Mouse (Mus musculus) heart, adult 18-20 months (tissue): ENCODE data around the gene Cachd1. TPM values are rescaled to one million over a fixed set of nuclear protein-coding genes. Genes with fewer than 3 reads are reported as not detected.

Experiments
- DNase-seq, 2 experiments: peaks; one replicate each; pipeline ENCODE4 v3.0.0; 2021 to 2022; ENCODE audit warnings: mixed read lengths in 1 of 2
- total RNA-seq, 2 experiments: library from RNA; stranded (reverse); gene quantifications; 2 replicates each; pipeline ENCODE4 v1.2.3; 2021

Gene Cachd1
- total RNA-seq, 2 experiments from 2014 or later = 2.9 to 4.3 TPM

DNA sequence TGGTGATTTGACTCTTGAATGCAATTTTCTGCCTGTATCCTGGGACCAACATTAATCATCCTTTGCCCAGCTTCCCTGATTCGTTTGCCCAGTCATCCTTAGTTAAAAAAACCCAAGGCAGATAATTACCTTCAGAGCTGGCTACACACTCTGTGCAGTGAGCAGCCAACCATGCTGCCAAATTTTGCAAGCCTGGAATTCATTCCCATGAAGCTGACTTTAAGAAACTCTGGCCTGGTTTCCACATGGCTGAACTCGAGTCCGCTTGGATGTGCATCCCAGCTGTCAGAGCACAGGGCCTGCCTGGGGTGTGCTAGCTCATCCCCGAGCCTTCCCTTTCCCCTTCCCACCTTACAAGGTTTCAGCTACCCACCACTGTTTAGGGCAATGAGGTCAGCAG lies 214.5 kb downstream of the Cachd1 start:
- peak in 1 of 2 experiments; percentile 48 for DNase-seq

DNA sequence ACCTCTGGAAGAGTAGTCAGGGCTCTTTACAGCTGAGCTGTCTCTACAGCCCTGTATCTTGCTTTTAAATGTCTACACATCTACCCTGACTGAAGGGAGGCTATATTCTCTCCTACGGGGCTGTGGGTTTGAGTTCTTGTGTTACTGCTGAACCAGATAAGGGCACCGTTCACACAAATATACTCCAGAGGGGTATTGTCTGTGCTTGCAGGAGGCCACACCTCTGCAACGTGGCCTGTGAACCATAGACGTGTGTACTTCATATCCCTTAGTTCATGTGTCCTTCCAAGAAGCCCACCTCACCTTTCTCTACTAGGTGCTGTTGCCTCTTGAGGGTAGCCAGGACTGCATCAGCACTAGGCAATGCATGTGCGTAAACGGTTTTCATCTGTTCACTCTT lies 215.6 kb downstream of the Cachd1 start:
- DNase-seq = no peak

DNA sequence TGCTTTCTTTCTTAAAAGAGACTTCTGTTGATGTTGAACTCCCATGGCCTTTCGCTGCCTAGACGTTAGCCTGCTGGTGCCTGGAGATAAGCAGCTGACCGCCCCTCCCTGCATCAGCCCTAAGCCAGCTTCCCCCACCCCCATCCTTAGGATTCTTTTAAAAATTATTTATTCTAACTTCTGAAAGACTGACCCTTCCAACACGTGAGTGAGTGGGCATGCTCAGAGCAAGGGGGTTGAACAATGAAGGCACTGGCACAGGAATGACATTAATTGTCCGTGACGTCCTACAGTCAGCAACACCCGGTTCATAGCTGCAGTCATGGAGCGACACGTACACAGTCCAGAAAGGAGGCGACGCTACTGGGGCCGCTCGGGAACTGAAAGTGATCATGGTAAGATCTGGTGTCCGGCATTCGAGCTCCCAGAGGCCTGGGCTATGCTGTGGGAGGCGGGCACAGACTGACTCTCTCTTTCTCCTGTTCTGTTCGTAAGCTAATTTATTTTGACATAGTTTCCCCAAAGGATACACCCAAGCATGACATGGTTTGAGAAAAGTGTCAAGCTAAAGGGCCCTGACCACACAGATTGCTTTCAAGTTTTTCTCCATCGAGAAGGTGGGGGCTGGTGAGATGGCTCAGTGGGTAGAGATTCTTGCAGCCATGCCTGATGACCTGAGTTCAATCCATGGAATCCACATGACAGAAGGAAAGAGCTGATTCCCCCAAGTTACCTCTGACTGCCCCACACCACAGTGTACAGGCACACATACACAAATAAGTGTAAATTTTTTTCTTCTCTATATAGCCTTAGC lies 218.2 kb downstream of the Cachd1 start:
- DNase-seq = no peak

DNA sequence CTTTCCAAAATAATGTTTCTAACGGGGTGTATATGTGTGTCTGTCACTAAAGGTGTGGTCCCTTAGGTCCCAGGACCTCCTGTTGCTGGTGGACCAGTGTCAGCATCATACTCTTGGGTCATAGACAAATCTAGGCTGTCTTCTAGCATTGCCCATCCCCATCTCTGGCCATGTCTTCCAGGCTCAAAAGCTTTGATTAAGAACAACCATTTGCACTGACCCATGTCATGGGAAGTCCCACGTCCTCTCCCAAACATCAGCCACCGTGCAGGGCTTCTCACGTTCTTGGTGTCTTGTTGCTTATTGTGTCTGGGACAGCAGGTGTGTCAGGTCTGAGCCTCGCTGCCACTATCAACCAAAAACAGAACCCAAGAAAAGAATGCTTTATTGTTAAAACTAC lies 219.1 kb downstream of the Cachd1 start:
- no peak for DNase-seq

DNA sequence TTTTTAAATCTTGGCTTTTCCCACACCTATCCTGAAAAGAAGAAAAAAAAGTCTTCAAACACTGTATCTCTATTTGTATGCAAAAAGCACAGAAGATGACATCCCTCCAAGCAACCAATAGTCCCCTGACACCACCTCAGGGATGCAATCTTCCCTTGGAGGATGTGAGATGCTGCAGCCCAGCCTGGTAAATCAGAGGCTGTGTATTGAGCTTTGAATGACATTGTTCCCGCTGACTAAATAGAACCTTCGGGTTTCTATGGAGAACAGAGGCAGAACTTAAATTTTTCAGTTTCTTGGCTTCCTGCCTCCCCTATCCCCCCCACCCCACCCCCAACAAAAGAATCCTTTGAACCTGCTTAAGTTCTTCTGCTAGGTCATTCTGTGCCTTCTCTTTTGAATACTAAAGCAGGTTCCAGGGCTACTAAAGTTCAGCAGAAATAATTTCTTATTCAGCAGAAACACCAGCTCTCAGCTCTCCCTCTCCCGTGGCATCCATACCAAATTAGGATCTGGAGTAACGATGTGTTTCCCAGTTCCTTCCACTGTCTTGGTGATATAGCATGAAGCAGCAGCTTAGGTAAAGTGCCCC lies 219.7 kb downstream of the Cachd1 start:
- DNase-seq = no peak

DNA sequence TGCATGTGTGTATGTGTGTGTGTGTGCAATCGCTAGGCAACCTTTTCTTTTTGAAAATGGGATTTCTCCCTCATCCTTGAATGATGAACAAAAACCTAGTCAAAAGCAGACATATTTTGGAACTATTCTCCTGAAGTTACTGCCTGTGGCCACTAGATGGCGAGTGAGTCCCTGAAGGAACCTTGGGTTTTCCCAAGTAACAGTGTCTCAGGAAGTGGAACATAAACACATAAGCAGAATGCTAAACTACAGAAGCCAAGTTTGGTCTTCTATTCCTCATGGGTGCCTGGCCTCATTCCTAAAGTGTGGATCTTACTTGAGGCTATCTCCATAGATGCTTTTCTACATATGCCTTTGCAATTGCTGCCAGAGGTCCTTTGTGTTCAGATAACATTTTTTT lies 221.7 kb downstream of the Cachd1 start:
- DNase-seq = peak; percentile 25 to 72

DNA sequence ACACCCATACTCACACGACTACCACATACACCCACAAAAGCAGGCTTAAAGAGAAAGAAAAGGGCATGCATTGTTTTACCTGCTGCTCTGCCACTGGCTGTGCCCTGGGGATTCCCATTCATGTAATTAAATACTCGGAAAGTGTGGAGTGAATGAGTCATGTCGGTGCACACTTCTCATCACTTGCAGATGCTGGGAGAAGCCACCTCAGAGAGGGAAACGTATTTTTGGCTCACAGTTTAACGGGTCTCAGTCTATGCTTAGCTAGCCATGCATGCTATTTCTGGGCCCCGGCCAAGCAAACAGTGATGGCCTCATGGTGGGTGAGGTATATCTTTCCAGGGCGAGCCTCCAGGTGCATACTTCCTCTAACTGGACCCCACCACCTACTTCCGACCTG lies 222.4 kb downstream of the Cachd1 start:
- DNase-seq = no peak

DNA sequence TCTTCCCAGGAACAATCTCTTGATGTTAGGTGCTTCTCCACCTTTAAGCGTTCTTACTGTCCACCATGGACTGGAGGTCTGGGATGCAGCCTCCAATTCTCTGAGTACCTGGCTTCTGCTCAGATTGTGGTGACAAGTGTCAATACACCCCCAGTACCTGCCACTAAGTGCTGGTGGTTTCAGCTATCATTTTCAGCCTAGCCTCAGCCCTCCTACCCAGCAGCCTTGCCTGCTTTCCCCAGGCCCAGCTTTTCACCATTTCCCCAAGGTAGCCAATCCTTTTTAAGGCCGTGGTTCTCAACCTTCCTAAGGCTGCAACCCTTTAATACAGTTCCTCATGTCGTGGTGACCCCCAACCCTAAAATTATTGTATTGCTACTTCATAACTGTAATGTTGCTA lies 224.1 kb downstream of the Cachd1 start:
- no peak for DNase-seq

DNA sequence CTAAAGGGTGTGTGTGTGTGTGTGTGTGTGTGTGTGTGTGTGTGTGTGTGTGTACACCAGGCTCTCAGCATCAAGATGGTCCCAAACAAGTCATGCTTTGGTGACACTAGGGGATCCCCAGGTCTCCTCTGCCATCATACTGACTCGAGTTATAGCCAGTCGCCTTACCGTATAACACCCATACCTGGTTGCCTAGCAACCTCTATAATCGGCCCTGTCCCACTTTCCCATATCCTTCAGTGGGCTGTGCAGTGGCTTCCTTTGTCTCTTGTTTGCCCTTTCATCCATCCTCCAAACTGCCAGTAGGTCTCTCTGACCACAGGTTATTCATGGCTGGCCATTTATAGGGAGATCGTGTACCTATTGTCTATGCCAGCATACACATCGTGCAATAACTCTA lies 224.6 kb downstream of the Cachd1 start:
- DNase-seq = no peak

DNA sequence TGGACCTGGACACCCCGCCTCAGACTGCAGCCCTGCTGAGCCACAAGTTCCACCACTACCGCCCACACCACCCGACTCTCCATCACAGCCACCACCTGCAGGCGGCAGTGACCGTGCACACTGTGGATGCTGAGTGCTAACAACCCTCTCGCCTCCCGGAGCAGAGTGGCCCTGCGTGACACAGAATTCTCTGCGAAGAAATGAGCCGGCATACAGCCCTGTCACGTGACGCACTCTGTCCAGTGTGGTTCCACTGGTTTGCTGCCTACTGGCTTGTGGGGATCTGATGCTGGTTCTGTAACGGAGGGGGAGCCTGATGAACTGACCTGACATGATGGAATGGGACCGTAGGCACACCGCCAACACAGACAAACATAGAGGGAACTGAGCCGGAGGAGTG lies 226.5 kb downstream of the Cachd1 start:
- no peak for DNase-seq

DNA sequence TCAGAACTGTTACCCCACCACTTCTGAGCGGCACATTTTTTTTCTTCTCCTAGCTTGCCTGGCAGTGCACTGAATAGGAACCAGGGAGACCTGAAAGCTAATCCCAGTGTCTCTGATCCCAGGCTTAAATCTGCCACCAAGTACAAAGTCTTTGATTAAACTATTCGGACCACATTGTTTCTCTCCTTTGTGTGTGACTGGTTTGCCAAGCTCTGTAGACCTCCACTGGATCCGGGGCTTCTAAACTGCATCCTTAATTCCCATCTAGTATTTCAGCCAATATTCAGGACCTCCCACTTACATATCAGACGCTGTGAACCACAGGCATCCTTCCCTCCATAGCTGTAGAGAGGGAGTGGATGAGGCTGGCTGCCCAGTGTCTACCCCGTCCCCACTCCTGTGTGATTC lies 231.9 kb downstream of the Cachd1 start:
- no peak for DNase-seq

DNA sequence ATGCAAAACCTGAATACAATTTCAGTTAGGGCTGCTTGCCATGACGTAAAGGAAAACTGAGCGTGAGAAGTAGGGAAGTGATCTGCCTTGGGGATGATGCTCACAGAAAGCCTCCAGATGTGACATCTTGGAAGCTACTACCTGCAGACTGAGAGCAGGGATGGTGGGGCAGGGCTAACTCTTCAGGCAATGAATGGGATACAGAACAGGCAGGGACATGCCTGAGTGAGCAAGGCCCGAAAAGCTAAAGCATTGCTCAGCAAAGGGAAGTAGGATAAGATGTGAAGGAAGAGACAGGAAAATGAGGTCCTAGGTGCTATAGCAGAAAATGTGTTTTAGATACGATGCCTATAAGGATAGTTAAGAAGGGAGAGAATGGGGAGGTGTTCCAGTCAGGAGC lies 232.6 kb downstream of the Cachd1 start:
- no peak for DNase-seq

DNA sequence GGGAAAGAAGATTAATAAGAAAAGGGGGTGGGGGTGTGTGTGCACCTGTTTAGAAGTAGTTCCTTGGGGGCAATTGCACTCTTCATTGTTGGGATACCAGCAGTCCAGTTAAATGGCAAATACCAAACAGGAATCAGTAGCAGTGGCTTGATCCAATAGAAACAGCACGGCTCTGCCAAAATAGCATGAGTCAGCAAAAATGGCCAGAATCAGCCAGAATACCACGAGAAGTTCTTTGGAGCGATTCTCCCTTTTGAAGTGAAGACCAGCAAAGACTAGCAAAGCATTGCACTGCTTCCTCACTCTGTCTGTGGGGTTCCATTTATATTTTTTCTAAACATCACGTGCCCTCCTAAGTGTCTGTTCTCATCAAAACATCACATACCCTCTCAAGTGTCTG lies 241.3 kb downstream of the Cachd1 start:
- no peak for DNase-seq

DNA sequence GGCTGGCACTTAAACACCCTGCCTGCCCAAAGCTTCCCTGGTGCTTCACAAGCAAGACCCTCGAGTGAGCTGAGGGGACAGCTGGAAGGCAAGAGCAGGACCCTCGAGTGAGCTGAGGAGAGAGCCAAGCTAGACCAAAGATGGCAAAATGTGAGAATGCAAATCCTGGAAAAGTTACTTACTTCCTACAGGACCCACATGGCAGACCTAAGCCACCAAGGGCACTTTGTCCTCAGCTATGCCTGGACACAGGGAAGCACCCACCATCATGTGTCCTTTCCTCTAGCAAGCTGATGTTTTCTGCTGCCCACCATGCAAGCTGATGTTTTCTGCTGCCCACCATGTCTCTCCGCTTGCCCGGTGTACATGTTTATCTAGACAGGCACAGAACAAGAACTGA lies 244.1 kb downstream of the Cachd1 start, which contains the start of gene Gm10577:
Gene Gm10577 (minus strand): TSS at position 101 of the 400 bp plus-strand sequence.
- DNase-seq = no peak

DNA sequence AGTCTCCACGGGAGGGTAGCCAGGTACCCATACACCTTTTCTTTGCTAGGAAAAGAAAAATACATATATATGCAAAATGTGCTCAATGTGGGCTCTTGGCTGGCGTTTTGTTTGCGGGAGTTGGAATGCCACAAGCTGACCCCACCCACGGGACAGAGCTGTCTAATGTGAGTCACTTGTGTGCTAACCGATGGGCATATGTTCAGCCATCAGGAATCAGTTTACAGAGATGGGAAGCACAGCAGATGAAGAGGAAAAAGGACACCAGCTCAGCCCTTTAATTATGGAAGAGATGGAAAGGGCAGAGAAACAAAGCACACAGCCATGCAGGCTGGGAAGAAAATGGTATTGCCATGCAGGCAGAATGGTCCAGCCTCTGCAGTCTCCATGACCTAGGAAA lies 250.1 kb downstream of the Cachd1 start:
- no peak for DNase-seq

DNA sequence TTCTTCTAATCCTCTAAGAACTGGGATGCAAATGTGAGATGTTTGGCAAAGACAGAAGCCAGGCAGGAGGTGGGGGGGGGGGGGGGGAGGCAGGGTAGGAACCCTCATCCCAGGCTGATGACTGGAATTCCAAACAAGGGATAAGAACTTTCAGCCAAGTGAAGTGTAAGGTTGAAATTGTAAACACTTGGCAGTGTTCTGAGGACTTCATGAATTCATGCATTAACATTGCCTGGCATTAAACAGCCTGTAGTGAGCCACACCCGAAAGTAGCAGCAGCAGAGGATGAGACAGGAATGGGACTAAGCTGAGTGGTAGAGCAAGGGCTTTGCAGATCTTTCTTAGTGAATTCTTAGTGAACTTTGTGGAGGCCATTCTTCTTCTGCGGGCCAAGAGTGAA lies 250.5 kb downstream of the Cachd1 start:
- no peak for DNase-seq

DNA sequence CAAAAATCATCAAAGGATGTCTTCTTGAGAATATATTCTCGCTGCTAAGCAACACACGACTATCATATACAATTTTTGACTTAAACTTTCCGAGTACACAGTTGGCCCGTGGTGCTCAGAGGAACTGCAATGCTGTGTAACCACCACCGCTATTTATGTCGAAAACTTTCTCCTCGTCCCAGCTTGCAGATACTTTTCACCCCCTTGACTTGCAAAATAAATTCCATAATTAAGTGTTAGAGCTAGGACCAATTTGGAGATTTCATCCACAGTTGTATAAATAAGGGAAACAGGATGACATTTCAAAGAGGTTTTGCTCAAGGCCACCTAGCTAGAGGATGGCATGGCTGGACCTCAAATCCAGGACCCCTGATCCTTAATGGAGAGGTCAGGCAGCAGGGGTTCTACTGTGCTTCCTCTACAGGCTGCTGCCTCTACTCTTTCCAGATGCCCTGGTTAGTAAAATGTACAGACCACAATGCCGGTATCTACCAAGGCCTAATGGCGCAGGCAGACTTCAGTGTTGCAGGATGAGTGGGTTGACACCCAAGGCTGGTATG lies 251.5 kb downstream of the Cachd1 start:
- no peak for DNase-seq

DNA sequence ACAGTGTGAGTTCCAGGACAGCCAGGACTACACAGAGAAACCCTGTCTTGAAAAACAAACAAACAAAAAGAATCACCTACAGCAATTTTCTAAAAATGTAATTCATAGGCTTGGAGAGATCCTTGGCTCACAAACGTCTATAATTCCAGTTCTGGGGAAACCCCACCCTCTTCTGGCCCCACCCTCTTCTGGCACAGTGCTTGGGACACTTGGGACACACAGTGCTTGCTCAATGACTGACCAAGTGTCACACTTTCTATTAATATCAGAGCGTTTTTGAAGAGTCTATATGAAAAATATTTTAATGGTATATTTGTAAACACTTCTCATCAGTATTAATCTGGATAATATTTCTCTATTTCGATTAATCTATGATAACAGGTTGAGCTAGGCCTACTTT lies 256.6 kb downstream of the Cachd1 start:
- DNase-seq = no peak

DNA sequence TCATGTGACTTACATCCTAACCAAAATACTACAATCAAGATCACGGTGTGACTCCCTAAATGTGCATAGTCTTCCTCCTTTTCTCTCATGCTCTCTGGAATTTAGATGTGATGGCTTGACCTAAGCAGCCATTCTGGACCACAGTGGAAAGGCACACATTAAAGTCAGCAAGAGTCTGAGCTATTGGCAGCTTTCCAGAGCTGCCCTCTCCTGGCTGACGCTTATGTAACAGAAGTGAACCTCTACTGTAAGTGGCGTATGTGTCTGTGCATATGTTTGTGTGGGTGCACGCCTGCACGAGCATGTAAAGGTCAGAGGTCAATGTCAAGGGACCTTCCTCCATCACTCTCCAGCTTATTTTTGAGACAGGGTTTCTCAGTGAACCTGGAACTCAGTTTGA lies 258.7 kb downstream of the Cachd1 start:
- DNase-seq = no peak

DNA sequence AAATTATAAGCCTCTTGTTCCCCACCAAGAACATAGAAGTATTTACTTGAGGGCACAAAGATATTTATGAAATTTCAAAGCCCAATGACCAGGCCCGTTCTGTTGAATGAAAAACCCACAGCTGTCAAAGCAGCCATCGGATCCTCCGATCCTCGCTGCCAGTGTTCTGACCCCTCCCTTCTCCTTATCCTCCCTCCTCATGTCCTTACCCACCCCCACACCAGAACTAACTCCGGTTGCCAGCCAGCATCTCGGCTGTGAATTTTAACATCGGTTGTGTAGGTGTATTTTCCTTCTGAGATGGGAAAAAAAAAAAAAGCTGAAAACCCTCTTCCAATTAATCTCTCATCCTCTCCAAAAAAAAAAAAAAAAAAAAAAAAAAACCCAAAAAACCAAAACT lies 260.7 kb downstream of the Cachd1 start:
- DNase-seq = no peak

DNA sequence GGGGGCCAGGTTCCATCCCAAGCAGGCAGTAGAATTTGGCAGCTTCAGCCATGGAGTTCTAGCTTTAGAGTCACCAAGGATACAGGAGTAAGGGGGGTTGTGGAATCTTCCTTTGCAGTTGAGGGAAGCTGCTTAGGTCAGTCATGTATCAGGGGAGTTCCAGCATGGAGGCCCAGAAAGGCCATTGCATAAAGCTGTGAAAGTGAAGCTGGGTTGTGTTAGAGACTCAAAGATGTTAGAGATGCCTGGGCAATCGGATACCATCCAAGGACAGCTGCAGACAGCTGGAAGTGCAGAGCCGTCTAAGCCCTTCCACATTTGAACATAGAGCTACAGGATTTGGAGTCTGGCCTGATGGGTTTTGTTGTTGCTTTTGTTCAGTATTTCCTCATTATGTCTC lies 267.2 kb downstream of the Cachd1 start:
- DNase-seq = peak; percentile 45 to 65

DNA sequence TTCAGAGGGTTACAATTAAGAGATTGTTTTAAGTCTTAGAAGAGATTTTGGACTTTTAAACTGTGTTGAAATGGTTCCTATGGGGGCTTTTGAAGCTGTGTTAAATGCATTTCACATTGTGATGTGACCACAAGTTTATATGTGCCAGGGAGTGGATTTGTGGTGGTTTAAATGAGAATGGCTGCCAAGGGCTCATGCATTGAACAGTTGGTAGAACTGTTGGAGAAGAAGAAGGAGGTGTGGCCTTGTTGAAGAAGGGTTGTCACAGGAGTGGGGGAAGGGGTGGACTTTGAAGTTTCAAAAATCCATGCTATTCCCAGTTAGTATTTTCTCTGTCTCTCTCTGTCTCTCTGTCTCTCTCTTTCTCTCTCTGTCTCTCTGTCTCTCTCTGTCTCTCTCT lies 267.7 kb downstream of the Cachd1 start:
- DNase-seq = no peak

DNA sequence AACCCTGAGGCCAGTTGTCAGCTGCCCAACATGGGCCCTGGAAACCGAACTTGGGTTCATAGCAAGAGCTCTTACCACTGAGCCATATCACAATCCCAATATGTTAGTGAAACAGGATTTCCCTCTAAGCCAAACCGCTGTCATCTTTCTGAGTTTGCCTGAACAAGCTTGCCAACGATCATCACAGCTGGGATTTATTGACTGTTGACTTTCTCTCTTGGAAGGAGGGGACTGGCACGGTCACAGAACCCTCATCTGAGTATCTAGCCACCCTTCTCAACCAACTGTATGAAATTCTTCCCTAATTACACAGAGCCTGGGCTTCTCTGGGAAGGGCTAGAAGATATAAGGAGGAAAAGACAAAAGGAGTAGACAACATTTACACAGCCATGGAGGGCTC lies 270.1 kb downstream of the Cachd1 start:
- DNase-seq = peak; percentile 17 to 35

DNA sequence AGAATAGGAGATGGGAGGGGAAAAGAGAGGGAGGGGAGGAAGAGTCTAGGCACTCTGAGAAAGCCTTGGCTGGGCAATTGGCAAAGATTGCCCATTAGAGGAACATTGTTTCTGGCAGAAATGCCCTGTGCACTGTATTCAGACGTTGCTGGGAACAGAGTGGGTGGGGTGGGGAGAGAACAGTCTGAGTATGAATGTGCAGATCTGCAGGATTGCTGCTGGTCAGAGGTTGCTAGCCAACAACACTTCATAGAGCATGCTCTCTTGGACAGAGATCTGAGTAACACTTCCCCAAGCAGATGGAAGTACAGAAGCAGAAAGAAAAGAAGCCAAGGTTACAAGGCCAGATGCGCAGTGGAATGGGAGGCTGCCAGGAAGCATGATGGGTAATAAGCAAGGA lies 285.7 kb downstream of the Cachd1 start:
- DNase-seq = peak in 1 of 2 experiments; percentile 14
